Mouse (Mus musculus) embryonic facial prominence, embryonic 14.5 days (tissue): ENCODE data around the gene Wdr18. TPM values are rescaled to one million over a fixed set of nuclear protein-coding genes. Genes with fewer than 3 reads are reported as not detected.

Experiments
- ATAC-seq: fragments of 200-750 bp; cut with Nextera tagmentation; 2 replicates; pipeline ENCODE4 v1.8.0; 2017; ENCODE audit warnings: low read depth, moderate number of reproducible peaks, moderate TSS enrichment
- DNase-seq: peaks from one replicate; pipeline ENCODE4 v3.0.0-alpha.2; 2015; ENCODE audit warnings: low spot score
- H3K27ac ChIP-seq: fragments of 300-500 bp; sonication (generic); replicated peaks from 2 replicates; pipeline ENCODE4 v1.5.1; 2014; ENCODE audit warnings: low read depth, mild to moderate bottlenecking, low read length, moderate library complexity
- H3K27me3 ChIP-seq: fragments of 300-500 bp; sonication (generic); replicated peaks from 2 replicates; pipeline ENCODE4 v1.6.1; 2014; ENCODE audit warnings: low read length; ENCODE audit not compliant: control insufficient read depth, insufficient read depth
- H3K36me3 ChIP-seq: fragments of 300-500 bp; sonication (generic); 2 replicates; pipeline ENCODE4 v1.6.1; 2014; ENCODE audit warnings: low read length, mixed read lengths; ENCODE audit not compliant: control insufficient read depth, insufficient read depth
- H3K4me1 ChIP-seq: fragments of 300-500 bp; sonication (generic); 2 replicates; pipeline ENCODE4 v1.6.1; 2014; ENCODE audit warnings: antibody characterized with exemption, low read length; ENCODE audit not compliant: control insufficient read depth, insufficient read depth
- H3K4me2 ChIP-seq: fragments of 300-500 bp; sonication (generic); 2 replicates; pipeline ENCODE4 v1.6.1; 2014; ENCODE audit warnings: low read depth, mild to moderate bottlenecking, low read length, moderate library complexity, mixed read lengths
- H3K4me3 ChIP-seq: fragments of 300-500 bp; sonication (generic); 2 replicates; pipeline ENCODE4 v1.5.1; 2014; ENCODE audit warnings: low read depth, mild to moderate bottlenecking, low read length
- H3K9ac ChIP-seq: fragments of 300-500 bp; sonication (generic); 2 replicates; pipeline ENCODE4 v1.6.1; 2014; ENCODE audit warnings: low read depth, mild to moderate bottlenecking, low read length, moderate library complexity, mixed read lengths
- H3K9me3 ChIP-seq: fragments of 300-500 bp; sonication (generic); 2 replicates; pipeline ENCODE4 v1.6.1; 2016; ENCODE audit warnings: low read length; ENCODE audit not compliant: control insufficient read depth
- WGBS: fragments of 180-500 bp; shearing (Covaris S2); extraction: QIAGEN DNeasy Blood & Tissue Kit; methylation state at CpG from one replicate; pipeline ENCODE4 v1.1.7; 2014; 5-methylcytosine and 5-hydroxymethylcytosine counted together
- polyA plus RNA-seq: library from polyadenylated mRNA; unstranded; fragments of >200 nt; fragmentation: Nextera tagmentation; extraction: Ambion mirVana; gene quantifications from 2 replicates; pipeline ENCODE4 v1.2.1, GENCODE M21; 2014

The Wdr18 gene
- polyA plus RNA-seq, 1 experiment from 2014 or later = 97.4 TPM

GRCm38 (mm10) chr10:79925785-79926490 lies 34.0 kb upstream of the Wdr18 start:
- WGBS = 9% methylated on average over 13 of the region's 15 CpGs
- ATAC-seq (peak; percentile 2; the same call in 1 of the 2 replicates), DNase-seq (no peak)
- Histone ChIP-seq H3K9me3 (no peaks in the 10 kb centered on the region), H3K4me3 (peak overlapping the region; percentile 85), H3K27me3 (peaks cover 24% of the 10 kb centered on the region), H3K27ac (peak overlapping the region; percentile 94), H3K36me3 (0 out of 2 replicates have a peak, but pooled peaks cover 8% of the 10 kb centered on the region), H3K4me1 (peaks cover 20% of the 10 kb centered on the region), H3K9ac (peak overlapping the region; percentile 91), H3K4me2 (peak overlapping the region; percentile 94)

- DNase-seq = peak; percentile 96
- under 1% methylated on average over 54 of the region's 63 CpGs for WGBS
- ATAC-seq = peak; percentile 88
- Histone ChIP-seq H3K4me2 (peak within 1 kb of the TSS; percentile 94), H3K27me3 (peaks cover 16% of the 10 kb centered on the region), H3K4me3 (peak within 1 kb of the TSS; percentile 85), H3K9ac (peak within 1 kb of the TSS; percentile 91), H3K9me3 (no peaks in the 10 kb centered on the region), H3K27ac (peak within 1 kb of the TSS; percentile 94), H3K36me3 (peaks cover 16% of the 10 kb centered on the region), H3K4me1 (peaks cover 12% of the 10 kb centered on the region)
Observed at GRCm38 (mm10) chr10:79926491-79927323, 33.2 kb upstream of the Wdr18 start, which contains the start of gene Arid3a. TSS of gene Arid3a (plus strand) at chr10:79927043.

- 0% methylated on average over 43 of the region's 54 CpGs for WGBS
Observed at GRCm38 (mm10) chr10:79927324-79928029, 32.5 kb upstream of the Wdr18 start.

GRCm38 (mm10) chr10:79928030-79928694 lies 31.8 kb upstream of the Wdr18 start:
- peaks cover 19% of the 10 kb centered on the region for H3K4me1 ChIP-seq
- peak overlapping the region; percentile 94 for H3K27ac ChIP-seq
- peak overlapping the region; percentile 85 for H3K4me3 ChIP-seq
- H3K4me2 ChIP-seq = peak overlapping the region; percentile 94
- no peaks in the 10 kb centered on the region for H3K9me3 ChIP-seq
- H3K27me3 ChIP-seq = peaks cover 2% of the 10 kb centered on the region
- WGBS = 2% methylated on average over 25 of the region's 29 CpGs
- ATAC-seq (no peak), DNase-seq (peak; percentile 56)
- peak overlapping the region; percentile 91 for H3K9ac ChIP-seq
- H3K36me3 ChIP-seq = peaks cover 30% of the 10 kb centered on the region

More at GRCm38 (mm10) chr10:79927324-79928029, 32.5 kb upstream of the Wdr18 start:
- H3K4me2 ChIP-seq = peak overlapping the region; percentile 94
- H3K27me3 ChIP-seq = peaks cover 9% of the 10 kb centered on the region
- peaks cover 15% of the 10 kb centered on the region for H3K4me1 ChIP-seq
- no peaks in the 10 kb centered on the region for H3K9me3 ChIP-seq
- peaks cover 23% of the 10 kb centered on the region for H3K36me3 ChIP-seq
- ATAC-seq (peak; percentile 10), DNase-seq (peak; percentile 71)
- H3K27ac ChIP-seq = peak overlapping the region; percentile 94
- peak overlapping the region; percentile 91 for H3K9ac ChIP-seq
- peak overlapping the region; percentile 85 for H3K4me3 ChIP-seq

GRCm38 (mm10) chr10:79928907-79929701 lies 30.8 kb upstream of the Wdr18 start:
- 22% methylated on average over 7 of the region's 9 CpGs for WGBS
- peak overlapping the region; percentile 85 for H3K4me3 ChIP-seq
- H3K9me3 ChIP-seq = no peaks in the 10 kb centered on the region
- DNase-seq (no peak), ATAC-seq (no peak)
- peaks cover 36% of the 10 kb centered on the region for H3K36me3 ChIP-seq
- H3K9ac ChIP-seq = peak overlapping the region; percentile 91
- 0 out of 2 replicates have a peak overlapping the region, but pooled peaks have one; percentile 44 for H3K27ac ChIP-seq
- peaks cover 22% of the 10 kb centered on the region for H3K4me1 ChIP-seq
- peak overlapping the region; percentile 94 for H3K4me2 ChIP-seq
- H3K27me3 ChIP-seq = no peaks in the 10 kb centered on the region

GRCm38 (mm10) chr10:79929967-79930825 lies 29.8 kb upstream of the Wdr18 start:
- 0 out of 2 replicates have a peak overlapping the region, but pooled peaks have one; percentile 2 for H3K9ac ChIP-seq
- ATAC-seq (no peak), DNase-seq (no peak)
- H3K9me3 ChIP-seq = no peaks in the 10 kb centered on the region
- H3K27ac ChIP-seq = no peak overlapping the region
- H3K4me2 ChIP-seq = peak overlapping the region; percentile 94; the same call in 1 of the 2 replicates
- H3K27me3 ChIP-seq = no peaks in the 10 kb centered on the region
- H3K36me3 ChIP-seq = peaks cover 42% of the 10 kb centered on the region
- peaks cover 26% of the 10 kb centered on the region for H3K4me1 ChIP-seq
- no peak overlapping the region for H3K4me3 ChIP-seq
- 83% methylated on average over 18 of the region's 18 CpGs for WGBS

GRCm38 (mm10) chr10:79930826-79931186 lies 29.1 kb upstream of the Wdr18 start:
- DNase-seq = no peak
- no peak for ATAC-seq
- H3K9ac ChIP-seq = no peak overlapping the region
- no peaks in the 10 kb centered on the region for H3K9me3 ChIP-seq
- WGBS = 87% methylated on average over 15 of the region's 16 CpGs
- no peak overlapping the region for H3K4me2 ChIP-seq
- H3K4me1 ChIP-seq = peaks cover 25% of the 10 kb centered on the region
- H3K36me3 ChIP-seq = peaks cover 42% of the 10 kb centered on the region
- no peak overlapping the region for H3K4me3 ChIP-seq
- no peaks in the 10 kb centered on the region for H3K27me3 ChIP-seq
- H3K27ac ChIP-seq = no peak overlapping the region
